Mouse (Mus musculus) B cell, adult 67 days (primary cell): Measurements from ENCODE around the gene Olfr704. TPM values are rescaled to one million over a fixed set of nuclear protein-coding genes. Genes with fewer than 3 reads are reported as not detected.

Experiments used
- total RNA-seq, 2 experiments: library from RNA; stranded (reverse); gene quantifications; 4 replicates each; pipeline ENCODE4 v1.2.4; 2023

The Olfr704 gene
- total RNA-seq = not detected

GRCm38 (mm10) chr7:106862885-106863284, at the start of gene Olfr704:
Olfr704 (plus strand) TSS chr7:106863185.

GRCm38 (mm10) chr7:106813829-106814228, 49.2 kb upstream of the Olfr704 start, which contains the start of gene Olfr701:
Olfr701 (plus strand) TSS chr7:106814129.

GRCm38 (mm10) chr7:106833793-106834192, 29.2 kb upstream of the Olfr704 start, which contains the start of gene Olfr702:
Olfr702 (minus strand) TSS chr7:106833893.

GRCm38 (mm10) chr7:106843060-106843459, 19.9 kb upstream of the Olfr704 start, which contains the start of gene Olfr703:
Olfr703 (plus strand) TSS chr7:106843360.

GRCm38 (mm10) chr7:106876791-106877190, 13.8 kb downstream of the Olfr704 start, which contains the start of gene Olfr705:
Olfr705 (minus strand) TSS chr7:106876891.

GRCm38 (mm10) chr7:106888062-106888461, 25.1 kb downstream of the Olfr704 start, which contains the start of gene Olfr706:
Olfr706 (minus strand) TSS chr7:106888162.

GRCm38 (mm10) chr7:106901141-106901540, 38.2 kb downstream of the Olfr704 start, which contains the start of gene Olfr707:
Olfr707 (minus strand) TSS chr7:106901241.

GRCm38 (mm10) chr7:106907676-106908075, 44.7 kb downstream of the Olfr704 start, which contains the start of gene Olfr1532-ps1:
Olfr1532-ps1 (plus strand) TSS chr7:106908001.

Other genes with a start within 250 kb of the Olfr704 start
- not detected for gene Olfr693, start 182.6 kb upstream of the Olfr704 start, total RNA-seq
- gene Olfr694, start 171.4 kb upstream of the Olfr704 start, total RNA-seq = not detected
- not detected for gene Olfr695, start 146.8 kb upstream of the Olfr704 start, total RNA-seq
- gene Olfr697, start 120.7 kb upstream of the Olfr704 start, total RNA-seq = not detected
- gene Olfr698, start 107.8 kb upstream of the Olfr704 start, total RNA-seq = not detected
- gene Olfr699, start 70.0 kb upstream of the Olfr704 start, total RNA-seq = not detected
- gene Olfr700, start 54.4 kb upstream of the Olfr704 start, total RNA-seq = not detected
- gene Olfr701, start 49.1 kb upstream of the Olfr704 start, total RNA-seq = not detected
- gene Olfr702, start 29.3 kb upstream of the Olfr704 start, total RNA-seq = not detected
- not detected for gene Olfr703, start 19.8 kb upstream of the Olfr704 start, total RNA-seq
- not detected for gene Olfr705, start 13.7 kb downstream of the Olfr704 start, total RNA-seq
- not detected for gene Olfr706, start 25.0 kb downstream of the Olfr704 start, total RNA-seq
- not detected for gene Olfr707, start 38.1 kb downstream of the Olfr704 start, total RNA-seq
- not detected for gene Olfr1532-ps1, start 44.8 kb downstream of the Olfr704 start, total RNA-seq
- under 1 TPM; 0.15 to 0.18 TPM for gene Olfr709-ps1, start 69.0 kb downstream of the Olfr704 start, total RNA-seq
- not detected for gene Olfr710, start 85.1 kb downstream of the Olfr704 start, total RNA-seq
- gene Olfr6, start 100.8 kb downstream of the Olfr704 start, total RNA-seq = not detected
- not detected for gene Olfr711, start 112.3 kb downstream of the Olfr704 start, total RNA-seq
- not detected for gene Olfr2, start 142.9 kb downstream of the Olfr704 start, total RNA-seq
- gene Olfr713, start 168.0 kb downstream of the Olfr704 start, total RNA-seq = not detected
- gene Olfr714, start 207.8 kb downstream of the Olfr704 start, total RNA-seq = not detected
- gene Olfr17, start 230.0 kb downstream of the Olfr704 start, total RNA-seq = not detected
- gene Olfr715b, start 247.2 kb downstream of the Olfr704 start, total RNA-seq = not detected